Mouse (Mus musculus) myocyte (in vitro differentiated cells): ENCODE data around the gene Adprhl2. TPM values are rescaled to one million over a fixed set of nuclear protein-coding genes. Genes with fewer than 3 reads are reported as not detected.
A peak's percentile ranks its signal among the peaks of the same experiment; 100 is the strongest.

ENCODE experiments used
- H3K27me3 ChIP-seq: one replicate; pipeline ENCODE4 v1.6.1; 2011; ENCODE audit not compliant: control insufficient read depth, insufficient read depth, insufficient read length
- H3K36me3 ChIP-seq: one replicate; pipeline ENCODE4 v1.6.1; 2011; ENCODE audit not compliant: control insufficient read depth, insufficient read depth
- H3K4me2 ChIP-seq: one replicate; pipeline ENCODE4 v1.6.1; 2011; ENCODE audit warnings: low read depth, control low read depth
- H3K4me3 ChIP-seq: one replicate; pipeline ENCODE4 v1.5.1; 2011; ENCODE audit warnings: mild to moderate bottlenecking, control low read depth, moderate library complexity
- H3K79me2 ChIP-seq: one replicate; pipeline ENCODE4 v1.6.1; 2011; ENCODE audit not compliant: control insufficient read depth, insufficient read depth
- H3ac ChIP-seq: one replicate; pipeline ENCODE4 v1.6.1; 2011; ENCODE audit not compliant: control insufficient read depth, insufficient read length
- CEBPB ChIP-seq: IDR thresholded peaks from 2 replicates; pipeline ENCODE4 v1.6.1; 2011; ENCODE audit warnings: mild to moderate bottlenecking, moderate library complexity; ENCODE audit not compliant: poor library complexity, insufficient read depth, severe bottlenecking
- E2F4 ChIP-seq: IDR thresholded peaks from one replicate; pipeline ENCODE4 v1.6.1; 2011; ENCODE audit warnings: mild to moderate bottlenecking, control low read depth, moderate library complexity; ENCODE audit not compliant: insufficient read depth
- MAX ChIP-seq: IDR thresholded peaks from one replicate; pipeline ENCODE4 v1.6.1; 2011; ENCODE audit warnings: low read depth, mild to moderate bottlenecking, control low read depth
- MYOD1 ChIP-seq, 3 experiments: IDR thresholded peaks; one replicate each; pipeline ENCODE4 v1.6.1; 2011; ENCODE audit warnings: control low read depth in 2 of 3, low read depth in 2 of 3, mild to moderate bottlenecking in 2 of 3, moderate library complexity in 1 of 3; ENCODE audit not compliant: insufficient read length in 2 of 3, control insufficient read depth in 1 of 3
- MYOG ChIP-seq, 3 experiments: IDR thresholded peaks; one replicate each; pipeline ENCODE4 v1.6.1; 2011; ENCODE audit warnings: control low read depth in 2 of 3, low read depth in 2 of 3, mild to moderate bottlenecking in 2 of 3; ENCODE audit not compliant: insufficient read length in 2 of 3, control insufficient read depth in 1 of 3, insufficient read depth in 1 of 3
- POLR2A ChIP-seq: IDR thresholded peaks from one replicate; pipeline ENCODE4 v1.6.1; 2011; ENCODE audit warnings: low read depth, mild to moderate bottlenecking, control low read depth, moderate library complexity; ENCODE audit not compliant: insufficient read length
- POLR2AphosphoS2 ChIP-seq: IDR thresholded peaks from one replicate; pipeline ENCODE4 v1.6.1; 2011; ENCODE audit warnings: low read depth, control low read depth; ENCODE audit not compliant: insufficient read length
- REST ChIP-seq: IDR thresholded peaks from one replicate; pipeline ENCODE4 v1.6.1; 2011; ENCODE audit warnings: mild to moderate bottlenecking, control low read depth, moderate library complexity; ENCODE audit not compliant: insufficient read depth, insufficient read length
- SRF ChIP-seq: IDR thresholded peaks from one replicate; pipeline ENCODE4 v1.6.1; 2011; ENCODE audit warnings: low read depth; ENCODE audit not compliant: control insufficient read depth, insufficient read length
- TCF12 ChIP-seq: IDR thresholded peaks from one replicate; pipeline ENCODE4 v1.6.1; 2011; ENCODE audit warnings: mild to moderate bottlenecking, control low read depth; ENCODE audit not compliant: poor library complexity, insufficient read depth, severe bottlenecking
- TCF3 ChIP-seq: IDR thresholded peaks from one replicate; pipeline ENCODE4 v1.6.1; 2011; ENCODE audit warnings: low read depth, control low read depth; ENCODE audit not compliant: insufficient read length
- USF1 ChIP-seq: IDR thresholded peaks from one replicate; pipeline ENCODE4 v1.6.1; 2011; ENCODE audit warnings: low read depth, mild to moderate bottlenecking, control low read depth, moderate library complexity
- polyA plus RNA-seq: library from polyadenylated mRNA; unstranded; fragments of >200 nt; fragmentation: generic; extraction: Trizol; gene quantifications from one replicate; pipeline ENCODE4 v1.2.1, GENCODE M21; 2012; ENCODE audit warnings: missing spikeins

The Adprhl2 gene
- polyA plus RNA-seq, 1 experiment, result 31.5 TPM

- no peaks in the 10 kb centered on the region for H3K27me3 ChIP-seq
- TF ChIP-seq TCF12 (no peak), E2F4 (no peak), USF1 (no peak), REST (no peak), SRF (no peak), MAX (no peak), POLR2A (no peak), POLR2AphosphoS2 (no peak), CEBPB (no peak), MYOG (IDR thresholded peaks at IDR 0.05; ENCODE audit: control insufficient read depth in 1 of 3, insufficient read depth in 1 of 3, insufficient read length in 2 of 3, low read depth in 2 of 3) (no peak), TCF3 (no peak), MYOD1 (IDR thresholded peaks at IDR 0.05; ENCODE audit: control insufficient read depth in 1 of 3, insufficient read length in 2 of 3, low read depth in 2 of 3) (no peak)
- H3K79me2 ChIP-seq, result peaks cover 14% of the 10 kb centered on the region
- H3ac ChIP-seq, result peak overlapping the region; percentile 79
- H3K36me3 ChIP-seq, result no peaks in the 10 kb centered on the region
- H3K4me3 ChIP-seq, result peak overlapping the region; percentile 70
- no peak overlapping the region for H3K4me2 ChIP-seq
Observed at GRCm38 (mm10) chr4:126321854-126322511, 480 bp upstream of the Adprhl2 start.

- H3K27me3 ChIP-seq, result no peaks in the 10 kb centered on the region
- H3ac ChIP-seq, result no peak overlapping the region
- H3K4me3 ChIP-seq, result no peak overlapping the region
- H3K4me2 ChIP-seq, result no peak overlapping the region
- peaks cover 14% of the 10 kb centered on the region for H3K79me2 ChIP-seq
- H3K36me3 ChIP-seq, result no peaks in the 10 kb centered on the region
- no peak for TF ChIP-seq MAX
- TF ChIP-seq MYOG (IDR thresholded peaks at IDR 0.05; ENCODE audit: control insufficient read depth in 1 of 3, insufficient read depth in 1 of 3, insufficient read length in 2 of 3, low read depth in 2 of 3), result no peak
- no peak for TF ChIP-seq USF1
Observed at GRCm38 (mm10) chr4:126319806-126320205, 1.7 kb downstream of the Adprhl2 start.

- no peak overlapping the region for H3K4me3 ChIP-seq
- no peak overlapping the region for H3ac ChIP-seq
- no peaks in the 10 kb centered on the region for H3K27me3 ChIP-seq
- TF ChIP-seq REST (no peak), POLR2AphosphoS2 (no peak), SRF (no peak)
- H3K79me2 ChIP-seq, result peaks cover 14% of the 10 kb centered on the region
- H3K36me3 ChIP-seq, result no peaks in the 10 kb centered on the region
- no peak overlapping the region for H3K4me2 ChIP-seq
Observed at GRCm38 (mm10) chr4:126316443-126317040, 5.0 kb downstream of the Adprhl2 start.

- H3K36me3 ChIP-seq, result no peaks in the 10 kb centered on the region
Observed at GRCm38 (mm10) chr4:126315931-126316330, 5.6 kb downstream of the Adprhl2 start.

GRCm38 (mm10) chr4:126314393-126314792 lies 7.1 kb downstream of the Adprhl2 start:
- Histone ChIP-seq H3K4me2 (no peak overlapping the region), H3K27me3 (no peaks in the 10 kb centered on the region), H3K4me3 (no peak overlapping the region), H3K79me2 (no peaks in the 10 kb centered on the region), H3ac (no peak overlapping the region), H3K36me3 (no peaks in the 10 kb centered on the region)
- TF ChIP-seq POLR2AphosphoS2, result peak; percentile 36
- no peak for TF ChIP-seq USF1

More at GRCm38 (mm10) chr4:126315931-126316330, 5.6 kb downstream of the Adprhl2 start:
- H3K4me2 ChIP-seq, result no peak overlapping the region
- H3K79me2 ChIP-seq, result peaks cover 12% of the 10 kb centered on the region
- H3K27me3 ChIP-seq, result no peaks in the 10 kb centered on the region
- no peak overlapping the region for H3ac ChIP-seq
- no peak for TF ChIP-seq E2F4
- no peak for TF ChIP-seq POLR2A
- H3K4me3 ChIP-seq, result no peak overlapping the region

GRCm38 (mm10) chr4:126313202-126313601 lies 8.3 kb downstream of the Adprhl2 start:
- Histone ChIP-seq H3K4me3 (no peak overlapping the region), H3K79me2 (no peaks in the 10 kb centered on the region), H3K36me3 (no peaks in the 10 kb centered on the region), H3K4me2 (no peak overlapping the region), H3ac (no peak overlapping the region), H3K27me3 (no peaks in the 10 kb centered on the region)
- no peak for TF ChIP-seq POLR2AphosphoS2
- TF ChIP-seq SRF, result no peak
- no peak for TF ChIP-seq REST
- TF ChIP-seq USF1, result no peak
- no peak for TF ChIP-seq TCF12
- no peak for TF ChIP-seq TCF3
